Comparison of ENCODE assay signal across 19 mouse cellular contexts in the genomic region with DNA sequence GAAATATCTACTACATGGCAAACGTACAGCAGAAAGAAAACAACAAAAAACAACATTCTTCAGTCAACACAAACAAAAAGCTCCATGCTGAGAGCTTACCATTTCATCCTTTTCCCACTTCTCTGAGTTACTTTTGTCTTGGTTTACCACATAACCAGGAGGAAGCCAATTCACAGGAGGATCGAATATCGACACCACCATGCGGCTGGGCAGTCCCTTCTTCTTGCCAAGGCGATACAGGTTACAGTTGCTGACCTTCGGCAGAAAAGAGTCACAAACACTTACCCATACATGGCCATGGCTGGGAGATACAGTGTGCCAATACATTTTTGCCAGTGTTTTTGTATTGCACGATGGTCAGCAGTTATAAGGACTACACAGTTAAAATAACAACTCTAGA. TPM values are rescaled to one million over a fixed set of nuclear protein-coding genes. Genes with fewer than 3 reads are reported as not detected.
DNase-seq lines count a peak whose midpoint lies in the region; ATAC-seq lines count a peak whose summit lies in the region.
"Had no signal": no experiment of that assay in that cellular context is flagged by ENCODE, and none has a peak within 500 bp of the region (broad histone marks: within the 10 kb centered on the region; RNA-seq: fewer than 3 reads in every experiment).

No protein-coding gene starts in this region.

- no peak overlapping the region for H3K9ac ChIP-seq in heart, embryonic 13.5 days
- no peak overlapping the region for H3K9ac ChIP-seq in heart, embryonic 12.5 days
- no peak overlapping the region for H3K9ac ChIP-seq in embryonic facial prominence, embryonic 12.5 days
- no peak overlapping the region for H3K9ac ChIP-seq in forebrain, embryonic 13.5 days
- no peak overlapping the region for H3K9ac ChIP-seq in liver, embryonic 12.5 days
- H3K9ac ChIP-seq: forebrain, embryonic 15.5 days; hindbrain, embryonic 14.5 days; limb, embryonic 13.5 days; liver, embryonic 13.5 days; midbrain, embryonic 12.5 days; neural tube, embryonic 13.5 days had no signal

- ATAC-seq in heart, embryonic 13.5 days (ENCODE audit: extremely low read depth, insufficient number of reproducible peaks, low FRiP score, low TSS enrichment): no peak
- ATAC-seq in heart, embryonic 12.5 days (ENCODE audit: insufficient number of reproducible peaks, low FRiP score): no peak
- ATAC-seq in embryonic facial prominence, embryonic 12.5 days (ENCODE audit: insufficient number of reproducible peaks, insufficient read depth, low FRiP score, low TSS enrichment): no peak
- no peak for ATAC-seq in forebrain, embryonic 13.5 days
- ATAC-seq in liver, embryonic 12.5 days: no peak
- ATAC-seq: CD4-positive, CD25-positive, alpha-beta regulatory T cell, adult 4 months; forebrain, embryonic 15.5 days; inflammation-experienced regulatory T-cells, adult 6 months; lung, postnatal 0 days had no signal

- WGBS in heart, embryonic 13.5 days: 83% methylated on average over 7 of the region's 7 CpGs
- 79% methylated on average over 7 of the region's 7 CpGs for WGBS in heart, embryonic 12.5 days
- 35% methylated on average over 7 of the region's 7 CpGs for WGBS in embryonic facial prominence, embryonic 12.5 days
- WGBS in forebrain, embryonic 13.5 days: 75% methylated on average over 7 of the region's 7 CpGs
- WGBS in liver, embryonic 12.5 days (ENCODE audit: insufficient replicate concordance): 77% methylated on average over 7 of the region's 7 CpGs

- DNase-seq in fibroblast of lung, adult 2 months (ENCODE audit: low read depth): peak; percentile 63
- peak; percentile 60 for DNase-seq in skeletal muscle tissue, adult 2 months (ENCODE audit: low read depth, low spot score)
- DNase-seq: cerebellum, adult 8-10 months; liver, embryonic 13.5 days had no signal

- H3K27me3 ChIP-seq in heart, embryonic 13.5 days (replicated peaks): no peaks in the 10 kb centered on the region
- no peaks in the 10 kb centered on the region for H3K27me3 ChIP-seq in heart, embryonic 12.5 days (replicated peaks)
- H3K27me3 ChIP-seq in embryonic facial prominence, embryonic 12.5 days: no peaks in the 10 kb centered on the region
- no peaks in the 10 kb centered on the region for H3K27me3 ChIP-seq in forebrain, embryonic 13.5 days
- no peaks in the 10 kb centered on the region for H3K27me3 ChIP-seq in liver, embryonic 12.5 days (replicated peaks)
- H3K27me3 ChIP-seq: forebrain, embryonic 15.5 days; limb, embryonic 13.5 days; liver, embryonic 13.5 days; megakaryocyte, embryonic 14.5 days; midbrain, embryonic 12.5 days; neural tube, embryonic 13.5 days had no signal

- H3K4me1 ChIP-seq in heart, embryonic 13.5 days: peaks cover 12% of the 10 kb centered on the region; the same call in 1 of the 2 replicates
- H3K4me1 ChIP-seq in heart, embryonic 12.5 days (replicated peaks): peaks cover 14% of the 10 kb centered on the region
- H3K4me1 ChIP-seq in embryonic facial prominence, embryonic 12.5 days: peaks cover 32% of the 10 kb centered on the region
- 0 out of 2 replicates have a peak, but pooled peaks cover 3% of the 10 kb centered on the region for H3K4me1 ChIP-seq in forebrain, embryonic 13.5 days
- peaks cover 14% of the 10 kb centered on the region for H3K4me1 ChIP-seq in liver, embryonic 12.5 days
- H3K4me1 ChIP-seq: megakaryocyte, embryonic 14.5 days; midbrain, embryonic 12.5 days; neural tube, embryonic 13.5 days had no signal

- peaks cover 87% of the 10 kb centered on the region for H3K36me3 ChIP-seq in heart, embryonic 13.5 days
- peaks cover 76% of the 10 kb centered on the region for H3K36me3 ChIP-seq in heart, embryonic 12.5 days
- peaks cover 62% of the 10 kb centered on the region for H3K36me3 ChIP-seq in embryonic facial prominence, embryonic 12.5 days
- peaks cover 85% of the 10 kb centered on the region for H3K36me3 ChIP-seq in forebrain, embryonic 13.5 days (ENCODE audit: poor library complexity, severe bottlenecking)
- H3K36me3 ChIP-seq in liver, embryonic 12.5 days: peaks cover 85% of the 10 kb centered on the region

- no peak overlapping the region for H3K4me2 ChIP-seq in heart, embryonic 13.5 days
- H3K4me2 ChIP-seq in heart, embryonic 12.5 days: no peak overlapping the region
- H3K4me2 ChIP-seq in embryonic facial prominence, embryonic 12.5 days (replicated peaks): no peak overlapping the region
- H3K4me2 ChIP-seq in forebrain, embryonic 13.5 days: no peak overlapping the region
- no peak overlapping the region for H3K4me2 ChIP-seq in liver, embryonic 12.5 days
- H3K4me2 ChIP-seq: forebrain, embryonic 15.5 days; heart, embryonic 11.5 days; hindbrain, embryonic 14.5 days; limb, embryonic 13.5 days; liver, embryonic 13.5 days; midbrain, embryonic 12.5 days; neural tube, embryonic 13.5 days had no signal

- no peaks in the 10 kb centered on the region for H3K9me3 ChIP-seq in heart, embryonic 13.5 days
- H3K9me3 ChIP-seq in heart, embryonic 12.5 days (replicated peaks): no peaks in the 10 kb centered on the region
- no peaks in the 10 kb centered on the region for H3K9me3 ChIP-seq in embryonic facial prominence, embryonic 12.5 days
- H3K9me3 ChIP-seq in forebrain, embryonic 13.5 days (replicated peaks): no peaks in the 10 kb centered on the region
- no peaks in the 10 kb centered on the region for H3K9me3 ChIP-seq in liver, embryonic 12.5 days (replicated peaks)
- H3K9me3 ChIP-seq: forebrain, embryonic 15.5 days; limb, embryonic 13.5 days; liver, embryonic 13.5 days; megakaryocyte, embryonic 14.5 days; midbrain, embryonic 12.5 days; neural tube, embryonic 13.5 days had no signal

- 0 out of 2 replicates have a peak overlapping the region, but pooled peaks have one; percentile 20 for H3K27ac ChIP-seq in heart, embryonic 13.5 days (replicated peaks)
- H3K27ac ChIP-seq in heart, embryonic 12.5 days (ENCODE audit: poor library complexity, severe bottlenecking): no peak overlapping the region
- H3K27ac ChIP-seq in embryonic facial prominence, embryonic 12.5 days: peak overlapping the region; percentile 80
- H3K27ac ChIP-seq in forebrain, embryonic 13.5 days: no peak overlapping the region
- no peak overlapping the region for H3K27ac ChIP-seq in liver, embryonic 12.5 days
- H3K27ac ChIP-seq: forebrain, embryonic 15.5 days; hindbrain, embryonic 14.5 days; liver, embryonic 13.5 days; midbrain, embryonic 12.5 days; neural tube, embryonic 13.5 days had no signal

- no peak overlapping the region for H3K4me3 ChIP-seq in heart, embryonic 13.5 days
- no peak overlapping the region for H3K4me3 ChIP-seq in heart, embryonic 12.5 days
- no peak overlapping the region for H3K4me3 ChIP-seq in embryonic facial prominence, embryonic 12.5 days
- no peak overlapping the region for H3K4me3 ChIP-seq in forebrain, embryonic 13.5 days
- H3K4me3 ChIP-seq in liver, embryonic 12.5 days: no peak overlapping the region
- H3K4me3 ChIP-seq: forebrain, embryonic 15.5 days; limb, embryonic 13.5 days; liver, embryonic 13.5 days; megakaryocyte, embryonic 14.5 days; midbrain, embryonic 12.5 days; neural tube, embryonic 13.5 days had no signal

RNA-seq across cellular contexts. Expression of gene Dicer1, which starts 51.5 kb away (rescaled TPM):
- 26.0 and 28.0 TPM in 2 replicates for polyA plus RNA-seq in heart, embryonic 13.5 days (2015; fragmentation: Nextera tagmentation; extraction: Ambion mirVana)
- 41.6 and 41.9 TPM in 2 replicates for polyA plus RNA-seq in heart, embryonic 12.5 days (2016; fragmentation: Nextera tagmentation; extraction: Ambion mirVana)
- polyA plus RNA-seq in embryonic facial prominence, embryonic 12.5 days (2016; fragmentation: Nextera tagmentation; extraction: Ambion mirVana): 58.0 and 60.0 TPM in 2 replicates
- 52.0 and 52.1 TPM in 2 replicates for polyA plus RNA-seq in forebrain, embryonic 13.5 days (2015; fragmentation: Nextera tagmentation; extraction: Ambion mirVana)
- 22.5 and 23.1 TPM in 2 replicates for polyA plus RNA-seq in liver, embryonic 12.5 days (2016; fragmentation: Nextera tagmentation; extraction: Ambion mirVana)

Comparison
In these comparisons a context has a peak if more than half of its experiments do, and no peak if none do; other contexts are left out.
1. H3K27ac ChIP-seq: peak in heart, embryonic 13.5 days (single experiment) and embryonic facial prominence, embryonic 12.5 days (single experiment); none in heart, embryonic 12.5 days (single experiment), forebrain, embryonic 13.5 days (single experiment) and liver, embryonic 12.5 days (single experiment).